Comparison of ENCODE assay signal across 8 mouse cellular contexts in the genomic region with DNA sequence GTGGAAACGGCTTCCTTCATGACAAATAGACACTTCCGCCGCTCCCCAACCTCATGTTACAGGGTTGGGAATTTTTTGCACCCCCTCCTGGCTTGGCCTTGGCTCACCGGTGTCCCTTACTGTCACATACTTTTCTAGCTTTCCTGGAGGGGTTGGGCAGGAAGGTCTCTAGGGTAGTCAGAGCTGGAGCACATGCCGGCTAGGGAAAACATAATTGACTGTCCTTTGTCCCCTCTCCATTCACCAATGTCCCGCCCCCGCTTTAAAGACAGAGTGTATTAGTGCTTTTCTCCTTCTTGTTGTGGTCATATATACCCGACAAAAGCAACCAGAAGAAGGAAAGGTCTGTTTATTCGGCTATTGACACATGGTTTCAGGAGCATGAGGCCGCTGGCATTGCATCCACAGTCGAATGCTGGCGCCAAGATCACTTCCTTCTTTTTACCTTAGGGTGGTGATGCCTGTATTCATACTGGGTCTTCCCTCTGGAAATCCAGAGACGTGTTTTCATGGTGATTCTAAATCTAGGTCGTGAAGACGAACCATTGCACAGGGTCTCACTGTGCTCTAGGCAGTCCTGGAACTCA. TPM values are rescaled to one million over a fixed set of nuclear protein-coding genes. Genes with fewer than 3 reads are reported as not detected.
A peak's percentile ranks its signal among the peaks of the same experiment; 100 is the strongest.
DNase-seq lines count a peak whose midpoint lies in the region; ATAC-seq lines count a peak whose summit lies in the region.

No protein-coding gene starts in this region.

- 0 out of 2 replicates have a peak, but pooled peaks cover 3% of the 10 kb centered on the region for H3K9me3 ChIP-seq in forebrain, embryonic 13.5 days (replicated peaks)

- peak overlapping the region; percentile 92 for H3K4me3 ChIP-seq in forebrain, embryonic 13.5 days

- ATAC-seq in forebrain, embryonic 13.5 days, result peak; percentile 6; the same call in 1 of the 2 replicates
- no peak for ATAC-seq in activated CD4-positive, CD25-positive, alpha-beta regulatory T cell, adult 4 months

- H3K27ac ChIP-seq in forebrain, embryonic 13.5 days, result peak overlapping the region; percentile 80

- H3K27me3 ChIP-seq in forebrain, embryonic 13.5 days, result no peaks in the 10 kb centered on the region

- peak overlapping the region; percentile 91 for H3K4me2 ChIP-seq in forebrain, embryonic 13.5 days

- H3K9ac ChIP-seq in forebrain, embryonic 13.5 days, result peak overlapping the region; percentile 95

- WGBS in forebrain, embryonic 13.5 days, result 3% methylated on average over 15 of the region's 15 CpGs

- H3K4me1 ChIP-seq in forebrain, embryonic 13.5 days, result peaks cover 26% of the 10 kb centered on the region

- peaks cover 33% of the 10 kb centered on the region for H3K36me3 ChIP-seq in forebrain, embryonic 13.5 days (ENCODE audit: poor library complexity, severe bottlenecking)

- peak; percentile 49 for DNase-seq in cerebellum, adult 11-12 months
- DNase-seq in cerebellum, postnatal 36 days, result no peak
- DNase-seq in MEL-GATA-1-ER (ENCODE audit: extremely low read depth, low read depth), result peak; percentile 33
- peak; percentile 30 for DNase-seq in kidney, postnatal 14 days
- peak; percentile 25 for DNase-seq in mesoderm, embryonic 11.5 days (ENCODE audit: low read depth, low spot score)
- no peak for DNase-seq in frontal cortex, postnatal 36 days (ENCODE audit: low spot score in 2 of 2)

RNA-seq across cellular contexts. Expression of a gene that starts 1.0 kb away (rescaled TPM):
- 52.0 and 57.4 TPM in 2 replicates for polyA plus RNA-seq in forebrain, embryonic 13.5 days (2015; fragmentation: Nextera tagmentation; extraction: Ambion mirVana)
- 10 to 100 TPM; 24.9 to 27.7 TPM for polyA plus RNA-seq in activated CD4-positive, CD25-positive, alpha-beta regulatory T cell, adult 4 months (2017; shearing (Covaris generic))

RNA-seq across cellular contexts. Expression of a gene that starts 4.9 kb away (rescaled TPM):
- 6.5 and 9.0 TPM in 2 replicates for polyA plus RNA-seq in forebrain, embryonic 13.5 days (2015; fragmentation: Nextera tagmentation; extraction: Ambion mirVana)
- not detected for polyA plus RNA-seq in activated CD4-positive, CD25-positive, alpha-beta regulatory T cell, adult 4 months (2017; shearing (Covaris generic))

RNA-seq across cellular contexts. Expression of a gene that starts 11.5 kb away (rescaled TPM):
- 0.15 and 0.18 TPM in 2 replicates for polyA plus RNA-seq in forebrain, embryonic 13.5 days (2015; fragmentation: Nextera tagmentation; extraction: Ambion mirVana)
- polyA plus RNA-seq in activated CD4-positive, CD25-positive, alpha-beta regulatory T cell, adult 4 months (2017; shearing (Covaris generic)), result under 1 TPM in 1 of 2 experiments, not detected in 1; 0.43 TPM

RNA-seq across cellular contexts. Expression of a gene that starts 16.9 kb away (rescaled TPM):
- polyA plus RNA-seq in forebrain, embryonic 13.5 days (2015; fragmentation: Nextera tagmentation; extraction: Ambion mirVana), result 0.23 and 0.37 TPM in 2 replicates
- polyA plus RNA-seq in activated CD4-positive, CD25-positive, alpha-beta regulatory T cell, adult 4 months (2017; shearing (Covaris generic)), result 1 to 10 TPM in 1 of 2 experiments, under 1 TPM in 1; 0.77 to 5.1 TPM

RNA-seq across cellular contexts. Expression of a gene that starts 21.5 kb away (rescaled TPM):
- polyA plus RNA-seq in forebrain, embryonic 13.5 days (2015; fragmentation: Nextera tagmentation; extraction: Ambion mirVana), result 0.31 and 0.64 TPM in 2 replicates
- polyA plus RNA-seq in activated CD4-positive, CD25-positive, alpha-beta regulatory T cell, adult 4 months (2017; shearing (Covaris generic)), result not detected

Comparison
In these comparisons a context has a peak if more than half of its experiments do, and no peak if none do; other contexts are left out.
1. DNase-seq: peak in cerebellum, adult 11-12 months (single experiment), MEL-GATA-1-ER (single experiment), kidney, postnatal 14 days (single experiment) and mesoderm, embryonic 11.5 days (single experiment); none in cerebellum, postnatal 36 days (0 of 2) and frontal cortex, postnatal 36 days (0 of 2).